Mouse (Mus musculus): ENCODE measurements around the gene Fbxo33. TPM values are rescaled to one million over a fixed set of nuclear protein-coding genes. Genes with fewer than 3 reads are reported as not detected.
"Not testable (repeated sequence)": the region's sequence is repeated elsewhere in the genome, so short reads cannot be mapped to it uniquely, and the experiment has no call there.

Fbxo33 gene
- polyA plus RNA-seq (2015; fragmentation: Nextera tagmentation; extraction: Ambion mirVana) = 7.8 and 9.8 TPM in 2 replicates

GRCm38 (mm10) chr12:59219325-59220225 lies at the start of gene Fbxo33:
Gene Fbxo33 (minus strand): TSS chr12:59219725.
- peak within 1 kb of the TSS; percentile 97 for H3K27ac ChIP-seq
- H3K4me3 ChIP-seq (replicated peaks) = peak within 1 kb of the TSS; percentile 98
- H3K36me3 ChIP-seq = no peaks in the 10 kb centered on the region
- H3K4me2 ChIP-seq = peak within 1 kb of the TSS; percentile 82
- peaks cover 21% of the 10 kb centered on the region for H3K4me1 ChIP-seq
- no peaks in the 10 kb centered on the region for H3K9me3 ChIP-seq (replicated peaks)
- H3K9ac ChIP-seq = peak within 1 kb of the TSS; percentile 77
- WGBS = under 1% methylated on average over 87 of the region's 109 CpGs
- ATAC-seq (replicated peaks; ENCODE audit: low FRiP score) = peak; percentile 97
- no peaks in the 10 kb centered on the region for H3K27me3 ChIP-seq

GRCm38 (mm10) chr12:59265942-59266231 lies 46.4 kb upstream of the Fbxo33 start:
- no peaks in the 10 kb centered on the region for H3K9me3 ChIP-seq (replicated peaks)
- no peak overlapping the region for H3K9ac ChIP-seq
- H3K4me3 ChIP-seq (replicated peaks) = no peak overlapping the region
- no peak overlapping the region for H3K27ac ChIP-seq
- H3K27me3 ChIP-seq = no peaks in the 10 kb centered on the region
- 84% methylated on average over 4 of the region's 4 CpGs for WGBS
- ATAC-seq (replicated peaks; ENCODE audit: low FRiP score) = no peak
- H3K36me3 ChIP-seq = no peaks in the 10 kb centered on the region
- no peaks in the 10 kb centered on the region for H3K4me1 ChIP-seq
- H3K4me2 ChIP-seq = peak overlapping the region; percentile 27; the same call in 1 of the 2 replicates

GRCm38 (mm10) chr12:59265207-59265941 lies 45.8 kb upstream of the Fbxo33 start:
- ATAC-seq (replicated peaks; ENCODE audit: low FRiP score) = no peak
- H3K4me2 ChIP-seq = peak overlapping the region; percentile 27; the same call in 1 of the 2 replicates
- H3K36me3 ChIP-seq = no peaks in the 10 kb centered on the region
- no peaks in the 10 kb centered on the region for H3K27me3 ChIP-seq
- H3K4me3 ChIP-seq (replicated peaks) = no peak overlapping the region
- H3K9ac ChIP-seq = no peak overlapping the region
- no peak overlapping the region for H3K27ac ChIP-seq
- no peaks in the 10 kb centered on the region for H3K9me3 ChIP-seq (replicated peaks)
- 33% methylated on average over 15 of the region's 15 CpGs for WGBS
- no peaks in the 10 kb centered on the region for H3K4me1 ChIP-seq

GRCm38 (mm10) chr12:59262841-59263240 lies 43.3 kb upstream of the Fbxo33 start:
- H3K9ac ChIP-seq = no peak overlapping the region
- ATAC-seq (replicated peaks; ENCODE audit: low FRiP score) = no peak
- H3K27ac ChIP-seq = no peak overlapping the region
- H3K9me3 ChIP-seq (replicated peaks) = no peaks in the 10 kb centered on the region
- 87% methylated on average over 3 of the region's 3 CpGs for WGBS
- no peaks in the 10 kb centered on the region for H3K4me1 ChIP-seq
- no peaks in the 10 kb centered on the region for H3K36me3 ChIP-seq
- no peaks in the 10 kb centered on the region for H3K27me3 ChIP-seq
- H3K4me3 ChIP-seq (replicated peaks) = no peak overlapping the region
- no peak overlapping the region for H3K4me2 ChIP-seq

GRCm38 (mm10) chr12:59260798-59261197 lies 41.3 kb upstream of the Fbxo33 start:
- Histone ChIP-seq H3K4me3 (replicated peaks) (no peak overlapping the region), H3K9me3 (replicated peaks) (no peaks in the 10 kb centered on the region), H3K9ac (no peak overlapping the region), H3K36me3 (no peaks in the 10 kb centered on the region), H3K27me3 (no peaks in the 10 kb centered on the region), H3K4me2 (no peak overlapping the region), H3K4me1 (no peaks in the 10 kb centered on the region), H3K27ac (no peak overlapping the region)
- 65% methylated on average over 2 of the region's 2 CpGs for WGBS
- no peak for ATAC-seq (replicated peaks; ENCODE audit: low FRiP score)

- no peak overlapping the region for H3K27ac ChIP-seq
- H3K9me3 ChIP-seq (replicated peaks) = no peaks in the 10 kb centered on the region
- no peak overlapping the region for H3K4me3 ChIP-seq (replicated peaks)
- ATAC-seq (replicated peaks; ENCODE audit: low FRiP score) = no peak
- no peaks in the 10 kb centered on the region for H3K36me3 ChIP-seq
- no peak overlapping the region for H3K9ac ChIP-seq
- H3K4me2 ChIP-seq = no peak overlapping the region
- no peaks in the 10 kb centered on the region for H3K27me3 ChIP-seq
- H3K4me1 ChIP-seq = no peaks in the 10 kb centered on the region
These were observed 40.8 kb upstream of the Fbxo33 start for GRCm38 (mm10) chr12:59260362-59260761.

GRCm38 (mm10) chr12:59259015-59259414 lies 39.5 kb upstream of the Fbxo33 start:
- Histone ChIP-seq H3K27ac (no peak overlapping the region), H3K9me3 (replicated peaks) (no peaks in the 10 kb centered on the region), H3K4me2 (no peak overlapping the region), H3K9ac (no peak overlapping the region), H3K36me3 (no peaks in the 10 kb centered on the region), H3K27me3 (no peaks in the 10 kb centered on the region), H3K4me3 (replicated peaks) (no peak overlapping the region), H3K4me1 (no peaks in the 10 kb centered on the region)
- 94% methylated on average over 5 of the region's 5 CpGs for WGBS
- ATAC-seq (replicated peaks; ENCODE audit: low FRiP score) = no peak

GRCm38 (mm10) chr12:59250259-59250827 lies 30.8 kb upstream of the Fbxo33 start:
- no peak for ATAC-seq (replicated peaks; ENCODE audit: low FRiP score)
- WGBS = 75% methylated on average over 2 of the region's 2 CpGs
- no peak overlapping the region for H3K4me3 ChIP-seq (replicated peaks)
- H3K9ac ChIP-seq = no peak overlapping the region
- no peak overlapping the region for H3K4me2 ChIP-seq
- H3K36me3 ChIP-seq = no peaks in the 10 kb centered on the region
- H3K4me1 ChIP-seq = no peaks in the 10 kb centered on the region
- H3K27me3 ChIP-seq = no peaks in the 10 kb centered on the region
- H3K27ac ChIP-seq = no peak overlapping the region
- no peaks in the 10 kb centered on the region for H3K9me3 ChIP-seq (replicated peaks)

- ATAC-seq (replicated peaks; ENCODE audit: low FRiP score) = no peak
- H3K4me2 ChIP-seq = no peak overlapping the region
- WGBS = 91% methylated on average over 1 of the region's 1 CpGs
- H3K4me1 ChIP-seq = no peaks in the 10 kb centered on the region
- no peaks in the 10 kb centered on the region for H3K27me3 ChIP-seq
- no peak overlapping the region for H3K9ac ChIP-seq
- no peak overlapping the region for H3K27ac ChIP-seq
- no peaks in the 10 kb centered on the region for H3K36me3 ChIP-seq
- H3K9me3 ChIP-seq (replicated peaks) = no peaks in the 10 kb centered on the region
- no peak overlapping the region for H3K4me3 ChIP-seq (replicated peaks)
These were observed 29.4 kb upstream of the Fbxo33 start for GRCm38 (mm10) chr12:59248969-59249368.

- not testable (repeated sequence) for H3K4me3 ChIP-seq (replicated peaks); H3K4me1 ChIP-seq; H3K4me2 ChIP-seq; H3K9ac ChIP-seq; H3K27ac ChIP-seq; ATAC-seq (replicated peaks; ENCODE audit: low FRiP score); H3K9me3 ChIP-seq (replicated peaks); H3K36me3 ChIP-seq; H3K27me3 ChIP-seq
- WGBS = 91% methylated on average over 8 of the region's 8 CpGs
These were observed 21.5 kb upstream of the Fbxo33 start for GRCm38 (mm10) chr12:59241031-59241430.

- ATAC-seq (replicated peaks; ENCODE audit: low FRiP score) = no peak
- WGBS = 91% methylated on average over 5 of the region's 5 CpGs
- H3K27ac ChIP-seq = no peak overlapping the region
These were observed 18.9 kb upstream of the Fbxo33 start for GRCm38 (mm10) chr12:59238434-59238833.

GRCm38 (mm10) chr12:59228401-59228800 lies 8.9 kb upstream of the Fbxo33 start:
- ATAC-seq (replicated peaks; ENCODE audit: low FRiP score) = no peak
- no peaks in the 10 kb centered on the region for H3K36me3 ChIP-seq
- H3K9me3 ChIP-seq (replicated peaks) = no peaks in the 10 kb centered on the region
- H3K27ac ChIP-seq = no peak overlapping the region
- no peak overlapping the region for H3K4me3 ChIP-seq (replicated peaks)
- H3K4me2 ChIP-seq = no peak overlapping the region
- no peak overlapping the region for H3K9ac ChIP-seq
- no peaks in the 10 kb centered on the region for H3K4me1 ChIP-seq
- no peaks in the 10 kb centered on the region for H3K27me3 ChIP-seq
- 92% methylated on average over 5 of the region's 5 CpGs for WGBS

More at GRCm38 (mm10) chr12:59238434-59238833, 18.9 kb upstream of the Fbxo33 start:
- Histone ChIP-seq H3K36me3 (no peaks in the 10 kb centered on the region), H3K4me1 (no peaks in the 10 kb centered on the region), H3K9ac (no peak overlapping the region), H3K27me3 (no peaks in the 10 kb centered on the region), H3K4me2 (no peak overlapping the region), H3K9me3 (replicated peaks) (no peaks in the 10 kb centered on the region), H3K4me3 (replicated peaks) (no peak overlapping the region)

All from kidney, embryonic 15.5 days (tissue).